Mouse (Mus musculus): ENCODE measurements around the gene Nlrp3. TPM values are rescaled to one million over a fixed set of nuclear protein-coding genes. Genes with fewer than 3 reads are reported as not detected.

The Nlrp3 gene
- polyA plus RNA-seq, 1 experiment from 2014 or later = 0.21 TPM

DNA sequence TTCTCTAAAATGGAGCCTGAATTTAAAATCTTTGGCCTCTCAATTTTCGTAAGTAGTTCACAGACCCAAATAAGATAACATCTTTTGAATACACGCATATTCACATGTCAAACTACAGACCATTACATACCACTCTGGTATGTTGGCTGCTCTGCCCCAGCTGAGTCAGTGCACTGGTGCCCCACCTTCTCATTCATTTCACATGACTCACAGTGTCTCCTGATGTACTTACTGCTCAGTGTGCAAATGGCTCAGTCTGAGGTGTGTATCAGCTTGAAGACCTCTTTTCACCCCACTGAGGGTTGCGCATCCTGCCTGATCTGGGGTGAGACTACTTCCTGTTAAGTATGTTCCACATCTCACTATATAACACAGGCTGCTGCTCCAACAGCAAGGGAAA is 59.5 kb downstream of the Nlrp3 start:
- 67% methylated on average over 3 of the region's 3 CpGs for WGBS
- ATAC-seq (ENCODE audit: low FRiP score, low TSS enrichment) = peak; percentile 93
- Histone ChIP-seq H3K27me3 (ENCODE audit: control insufficient read depth, insufficient read depth, low read length) (no peaks in the 10 kb centered on the region), H3K4me2 (replicated peaks; ENCODE audit: low read depth) (no peak overlapping the region), H3K9ac (ENCODE audit: low read length) (no peak overlapping the region), H3K4me3 (ENCODE audit: low read depth, low read length) (no peak overlapping the region), H3K9me3 (ENCODE audit: control insufficient read depth, low read length) (no peaks in the 10 kb centered on the region), H3K4me1 (replicated peaks; ENCODE audit: control insufficient read depth, insufficient read depth) (no peaks in the 10 kb centered on the region), H3K27ac (replicated peaks) (no peak overlapping the region), H3K36me3 (ENCODE audit: control insufficient read depth, insufficient read depth, low read length) (no peaks in the 10 kb centered on the region)
- DNase-seq (ENCODE audit: low spot score) = peak; percentile 40
- TF ChIP-seq EP300 (optimal IDR thresholded peaks at IDR 0.05) (no peak), CTCF (IDR thresholded peaks at IDR 0.05; ENCODE audit: low read depth) (no peak)

- ATAC-seq (ENCODE audit: low FRiP score, low TSS enrichment) (no peak), DNase-seq (ENCODE audit: low spot score) (no peak)
- 35% methylated on average over 1 of the region's 1 CpGs for WGBS
- H3K27me3 ChIP-seq (ENCODE audit: control insufficient read depth, insufficient read depth, low read length) = no peaks in the 10 kb centered on the region
- no peak overlapping the region for H3K4me2 ChIP-seq (replicated peaks; ENCODE audit: low read depth)
- TF ChIP-seq EP300 (optimal IDR thresholded peaks at IDR 0.05) = no peak
- no peak for TF ChIP-seq CTCF (IDR thresholded peaks at IDR 0.05; ENCODE audit: low read depth)
- no peak overlapping the region for H3K27ac ChIP-seq (replicated peaks)
- H3K4me1 ChIP-seq (replicated peaks; ENCODE audit: control insufficient read depth, insufficient read depth) = no peaks in the 10 kb centered on the region
- H3K4me3 ChIP-seq (ENCODE audit: low read depth, low read length) = no peak overlapping the region
- H3K36me3 ChIP-seq (ENCODE audit: control insufficient read depth, insufficient read depth, low read length) = no peaks in the 10 kb centered on the region
- no peaks in the 10 kb centered on the region for H3K9me3 ChIP-seq (ENCODE audit: control insufficient read depth, low read length)
- H3K9ac ChIP-seq (ENCODE audit: low read length) = no peak overlapping the region
Measured at GRCm38 (mm10) chr11:59602287-59602686, 60.9 kb downstream of the Nlrp3 start.

DNA sequence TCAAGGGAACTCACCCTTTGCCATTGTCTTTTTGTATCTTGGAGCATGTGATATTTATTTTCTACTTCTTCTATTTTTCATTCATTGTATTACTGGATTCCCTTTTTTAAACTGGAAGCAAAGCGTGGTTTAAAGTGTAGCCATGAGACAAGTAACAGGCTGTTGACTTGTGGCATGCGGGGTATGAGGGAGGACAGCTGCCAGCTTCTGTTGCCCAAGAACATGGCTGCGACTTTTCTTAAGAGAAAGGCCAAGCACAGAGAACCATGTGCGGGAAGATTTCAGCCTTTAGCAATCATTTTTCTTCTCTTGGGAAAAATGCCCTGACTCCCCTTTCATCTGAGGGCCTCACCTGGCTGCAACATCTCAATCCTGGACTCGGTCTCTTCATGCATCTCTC is 70.3 kb downstream of the Nlrp3 start:
- no peaks in the 10 kb centered on the region for H3K4me1 ChIP-seq (replicated peaks; ENCODE audit: control insufficient read depth, insufficient read depth)
- TF ChIP-seq CTCF (IDR thresholded peaks at IDR 0.05; ENCODE audit: low read depth) = no peak
- no peak for TF ChIP-seq EP300 (optimal IDR thresholded peaks at IDR 0.05)
- no peaks in the 10 kb centered on the region for H3K36me3 ChIP-seq (ENCODE audit: control insufficient read depth, insufficient read depth, low read length)
- no peak overlapping the region for H3K27ac ChIP-seq (replicated peaks)
- H3K27me3 ChIP-seq (ENCODE audit: control insufficient read depth, insufficient read depth, low read length) = no peaks in the 10 kb centered on the region
- WGBS = 71% methylated on average over 5 of the region's 5 CpGs
- no peak overlapping the region for H3K9ac ChIP-seq (ENCODE audit: low read length)
- ATAC-seq (ENCODE audit: low FRiP score, low TSS enrichment) (no peak), DNase-seq (ENCODE audit: low spot score) (no peak)
- H3K9me3 ChIP-seq (ENCODE audit: control insufficient read depth, low read length) = no peaks in the 10 kb centered on the region
- no peak overlapping the region for H3K4me2 ChIP-seq (replicated peaks; ENCODE audit: low read depth)
- no peak overlapping the region for H3K4me3 ChIP-seq (ENCODE audit: low read depth, low read length)

- Histone ChIP-seq H3K27me3 (ENCODE audit: control insufficient read depth, insufficient read depth, low read length) (no peaks in the 10 kb centered on the region), H3K27ac (replicated peaks) (no peak overlapping the region), H3K4me2 (replicated peaks; ENCODE audit: low read depth) (no peak overlapping the region), H3K36me3 (ENCODE audit: control insufficient read depth, insufficient read depth, low read length) (no peaks in the 10 kb centered on the region), H3K9me3 (ENCODE audit: control insufficient read depth, low read length) (no peaks in the 10 kb centered on the region), H3K4me1 (replicated peaks; ENCODE audit: control insufficient read depth, insufficient read depth) (no peaks in the 10 kb centered on the region), H3K9ac (ENCODE audit: low read length) (no peak overlapping the region), H3K4me3 (ENCODE audit: low read depth, low read length) (no peak overlapping the region)
- DNase-seq (ENCODE audit: low spot score) (peak; percentile 46), ATAC-seq (ENCODE audit: low FRiP score, low TSS enrichment) (peak; percentile 63; the same call in 1 of the 2 replicates)
- WGBS = 9% methylated on average over 4 of the region's 4 CpGs
- no peak for TF ChIP-seq EP300 (optimal IDR thresholded peaks at IDR 0.05)
- peak; percentile 78 for TF ChIP-seq CTCF (IDR thresholded peaks at IDR 0.05; ENCODE audit: low read depth)
Measured at GRCm38 (mm10) chr11:59614120-59614519, 72.8 kb downstream of the Nlrp3 start.

Other genes starting within 250 kb of the Nlrp3 start
- 2.3 and 2.8 TPM in 2 replicates for gene Wnt9a, start 234.6 kb upstream of the Nlrp3 start, polyA plus RNA-seq (2015; fragmentation: Nextera tagmentation; extraction: Ambion mirVana)
- 0.07 TPM in 1 of 2 replicates, not detected in the other for gene Prss38, start 165.9 kb upstream of the Nlrp3 start, polyA plus RNA-seq (2015; fragmentation: Nextera tagmentation; extraction: Ambion mirVana)
- gene Jmjd4, start 91.5 kb upstream of the Nlrp3 start, polyA plus RNA-seq (2015; fragmentation: Nextera tagmentation; extraction: Ambion mirVana) = 5.4 and 5.5 TPM in 2 replicates
- 50.6 and 51.9 TPM in 2 replicates for gene Snap47, start 90.4 kb upstream of the Nlrp3 start, polyA plus RNA-seq (2015; fragmentation: Nextera tagmentation; extraction: Ambion mirVana)
- 3.4 and 3.8 TPM in 2 replicates for gene Zfp867, start 69.1 kb upstream of the Nlrp3 start, polyA plus RNA-seq (2015; fragmentation: Nextera tagmentation; extraction: Ambion mirVana)
- 6.9 and 7.2 TPM in 2 replicates for gene Zkscan17, start 14.8 kb upstream of the Nlrp3 start, polyA plus RNA-seq (2015; fragmentation: Nextera tagmentation; extraction: Ambion mirVana)
- gene Olfr222, start 34.7 kb downstream of the Nlrp3 start, polyA plus RNA-seq (2015; fragmentation: Nextera tagmentation; extraction: Ambion mirVana) = not detected in 2 replicates
- not detected in 2 replicates for gene Olfr223, start 51.7 kb downstream of the Nlrp3 start, polyA plus RNA-seq (2015; fragmentation: Nextera tagmentation; extraction: Ambion mirVana)
- 51.1 and 56.8 TPM in 2 replicates for gene Mprip, start 119.7 kb downstream of the Nlrp3 start, polyA plus RNA-seq (2015; fragmentation: Nextera tagmentation; extraction: Ambion mirVana)
- gene Pld6, start 246.1 kb downstream of the Nlrp3 start, polyA plus RNA-seq (2015; fragmentation: Nextera tagmentation; extraction: Ambion mirVana) = 5.9 and 6.7 TPM in 2 replicates